Mouse (Mus musculus): ENCODE data around the gene Pafah1b3. TPM values are rescaled to one million over a fixed set of nuclear protein-coding genes. Genes with fewer than 3 reads are reported as not detected.

Gene Pafah1b3
- polyA plus RNA-seq, 1 experiment from 2014 or later = 191 TPM

Other genes with a start within 250 kb of the Pafah1b3 start
- 5.1 and 7.0 TPM in 2 replicates for gene Grik5, start 225.6 kb downstream of the Pafah1b3 start, polyA plus RNA-seq (2015; fragmentation: Nextera tagmentation; extraction: Ambion mirVana)
- 33.9 and 37.1 TPM in 2 replicates for gene Zfp574, start 225.4 kb downstream of the Pafah1b3 start, polyA plus RNA-seq (2015; fragmentation: Nextera tagmentation; extraction: Ambion mirVana)
- gene Pou2f2, start 118.3 kb downstream of the Pafah1b3 start, polyA plus RNA-seq (2015; fragmentation: Nextera tagmentation; extraction: Ambion mirVana) = 0.64 and 2.5 TPM in 2 replicates
- gene Dedd2, start 77.4 kb downstream of the Pafah1b3 start, polyA plus RNA-seq (2015; fragmentation: Nextera tagmentation; extraction: Ambion mirVana) = 10.2 and 11.7 TPM in 2 replicates
- 2.5 and 2.6 TPM in 2 replicates for gene Zfp526, start 76.6 kb downstream of the Pafah1b3 start, polyA plus RNA-seq (2015; fragmentation: Nextera tagmentation; extraction: Ambion mirVana)
- 10.7 and 12.1 TPM in 2 replicates for gene Gsk3a, start 60.1 kb downstream of the Pafah1b3 start, polyA plus RNA-seq (2015; fragmentation: Nextera tagmentation; extraction: Ambion mirVana)
- gene Erf, start 47.2 kb downstream of the Pafah1b3 start, polyA plus RNA-seq (2015; fragmentation: Nextera tagmentation; extraction: Ambion mirVana) = 16.9 and 17.9 TPM in 2 replicates
- 28.2 and 32.4 TPM in 2 replicates for gene Cic, start 30.3 kb downstream of the Pafah1b3 start, polyA plus RNA-seq (2015; fragmentation: Nextera tagmentation; extraction: Ambion mirVana)
- gene Prr19, start 3.4 kb upstream of the Pafah1b3 start, polyA plus RNA-seq (2015; fragmentation: Nextera tagmentation; extraction: Ambion mirVana) = 0.90 and 1.0 TPM in 2 replicates
- 0.68 and 0.87 TPM in 2 replicates for gene Tmem145, start 8.1 kb upstream of the Pafah1b3 start, polyA plus RNA-seq (2015; fragmentation: Nextera tagmentation; extraction: Ambion mirVana)
- gene Megf8, start 19.2 kb upstream of the Pafah1b3 start, polyA plus RNA-seq (2015; fragmentation: Nextera tagmentation; extraction: Ambion mirVana) = 13.3 and 16.4 TPM in 2 replicates
- 2.7 and 4.8 TPM in 2 replicates for gene Cnfn, start 71.7 kb upstream of the Pafah1b3 start, polyA plus RNA-seq (2015; fragmentation: Nextera tagmentation; extraction: Ambion mirVana)
- gene Lipe, start 100.7 kb upstream of the Pafah1b3 start, polyA plus RNA-seq (2015; fragmentation: Nextera tagmentation; extraction: Ambion mirVana) = 9.6 and 12.2 TPM in 2 replicates
- gene Cxcl17, start 114.9 kb upstream of the Pafah1b3 start, polyA plus RNA-seq (2015; fragmentation: Nextera tagmentation; extraction: Ambion mirVana) = 0.45 and 0.84 TPM in 2 replicates
- 3.9 and 11.4 TPM in 2 replicates for gene Ceacam1, start 179.6 kb upstream of the Pafah1b3 start, polyA plus RNA-seq (2015; fragmentation: Nextera tagmentation; extraction: Ambion mirVana)
- 0.09 TPM in 2 replicates for gene Ceacam2, start 241.9 kb upstream of the Pafah1b3 start, polyA plus RNA-seq (2015; fragmentation: Nextera tagmentation; extraction: Ambion mirVana)